Mouse (Mus musculus) neural tube, embryonic 10.5 days (tissue): ENCODE results near the gene Pbrm1.

ENCODE experiments used
- DNase-seq: peaks from one replicate; pipeline ENCODE4 v3.0.0-alpha.2; 2017; ENCODE audit warnings: low spot score; ENCODE audit errors: extremely low spot score

The Pbrm1 gene

DNA sequence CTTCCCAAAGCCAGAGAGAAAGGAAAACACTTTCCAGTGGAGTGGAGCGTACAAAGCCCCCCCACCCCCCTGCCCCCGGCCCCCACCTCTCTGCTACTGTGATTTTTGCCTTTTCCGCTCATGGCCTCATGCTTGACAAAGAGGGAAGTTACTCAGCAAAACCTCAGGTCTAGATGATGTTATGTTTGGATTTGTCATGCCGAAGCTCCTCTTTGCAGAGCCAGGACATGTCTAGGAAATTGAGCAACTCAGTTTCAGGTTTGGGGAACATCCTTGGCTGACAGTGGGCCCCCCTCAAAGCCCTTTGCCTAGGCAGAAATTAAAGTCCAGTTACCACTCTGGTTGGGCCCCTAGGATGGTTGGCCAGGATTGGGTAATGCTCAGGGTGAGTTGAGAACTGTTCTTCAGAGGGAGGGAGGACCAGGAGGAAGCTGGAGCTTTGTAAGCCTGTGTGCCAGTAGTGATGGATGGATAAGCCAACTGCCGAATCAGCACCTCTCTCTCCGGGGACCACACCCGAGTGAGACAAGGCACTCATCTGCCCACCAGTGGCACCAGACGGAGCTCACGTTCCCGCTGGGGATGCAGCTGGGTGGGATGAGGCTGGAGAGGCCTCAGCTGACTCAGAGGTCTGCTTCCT is 147.2 kb downstream of the Pbrm1 start:
- no peak for DNase-seq

DNA sequence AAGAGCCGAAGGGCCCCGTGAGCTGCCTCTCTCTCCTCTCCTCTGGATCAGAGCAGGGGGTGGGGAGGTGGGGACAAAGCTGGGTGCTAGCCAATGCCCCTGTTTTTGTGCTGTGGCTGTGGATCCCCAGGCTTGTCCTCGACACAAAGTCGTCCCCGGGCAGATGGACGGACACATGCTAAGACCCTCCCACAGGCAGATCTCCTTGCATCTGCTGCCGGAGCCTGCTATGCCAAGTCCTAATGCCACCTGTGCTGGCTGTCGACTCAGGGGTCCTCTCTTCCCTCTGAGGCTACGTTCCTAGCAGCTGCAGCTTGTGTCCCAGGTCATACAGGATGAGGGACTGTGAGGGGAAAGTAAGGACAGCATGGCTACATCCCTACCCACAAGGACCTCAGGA is 147.9 kb downstream of the Pbrm1 start:
- DNase-seq: no peak

GRCm38 (mm10) chr14:31168425-31168824 is 149.5 kb downstream of the Pbrm1 start, which contains the start of gene Stab1:
TSS of gene Stab1 (minus strand) at chr14:31168641.
- no peak for DNase-seq

GRCm38 (mm10) chr14:31169508-31169907 is 150.6 kb downstream of the Pbrm1 start:
- no peak for DNase-seq

GRCm38 (mm10) chr14:31170963-31171362 is 152.0 kb downstream of the Pbrm1 start:
- no peak for DNase-seq
